Mouse (Mus musculus): ENCODE data around the gene Fam117a.

GRCm38 (mm10) chr11:95366280-95366897, 29.6 kb downstream of the Fam117a start:
- TF ChIP-seq ZC3H11A (IDR thresholded peaks at IDR 0.05; ENCODE audit: borderline replicate concordance, low read depth, low read length) (no peak), ZNF384 (IDR thresholded peaks at IDR 0.05; ENCODE audit: low read depth, low read length) (no peak), CHD2 (IDR thresholded peaks at IDR 0.05; ENCODE audit: low read depth, low read length) (no peak), MAFK (IDR thresholded peaks at IDR 0.05; ENCODE audit: insufficient read depth, low read depth, low read length) (no peak), HCFC1 (IDR thresholded peaks at IDR 0.05; ENCODE audit: borderline replicate concordance, insufficient read depth, low read length) (no peak)

Data from ES-E14 (cell line).